Mouse (Mus musculus): Measurements from ENCODE around the gene Clec4e.
"Not testable (repeated sequence)": the region's sequence is repeated elsewhere in the genome, so short reads cannot be mapped to it uniquely, and the experiment has no call there.

The Clec4e gene

GRCm38 (mm10) chr6:123289753-123290152 is at the start of gene Clec4e:
Gene Clec4e, minus strand, starts transcription at chr6:123289870.
- DNase-seq (ENCODE audit: low read depth, low spot score): no peak

DNA sequence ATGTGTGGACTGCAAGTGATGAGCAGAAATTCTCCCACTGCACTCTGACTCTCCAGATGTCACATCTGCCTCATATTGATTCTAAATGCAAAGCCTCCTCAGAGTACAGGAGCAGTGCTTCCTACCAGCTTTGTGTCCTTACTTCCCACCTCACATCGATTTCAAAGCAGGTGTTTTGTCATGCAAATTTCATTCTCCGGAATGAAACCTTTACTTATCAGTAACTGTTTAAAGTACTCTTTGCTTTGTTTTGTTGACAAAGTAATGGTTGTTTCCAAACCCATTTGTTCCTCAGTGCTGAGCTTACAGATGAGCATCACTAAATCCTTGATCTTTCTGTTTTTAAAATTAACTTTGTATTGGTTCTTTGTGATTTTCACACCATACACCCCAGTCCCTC is 42.8 kb upstream of the Clec4e start:
- DNase-seq (ENCODE audit: low read depth, low spot score): no peak

DNA sequence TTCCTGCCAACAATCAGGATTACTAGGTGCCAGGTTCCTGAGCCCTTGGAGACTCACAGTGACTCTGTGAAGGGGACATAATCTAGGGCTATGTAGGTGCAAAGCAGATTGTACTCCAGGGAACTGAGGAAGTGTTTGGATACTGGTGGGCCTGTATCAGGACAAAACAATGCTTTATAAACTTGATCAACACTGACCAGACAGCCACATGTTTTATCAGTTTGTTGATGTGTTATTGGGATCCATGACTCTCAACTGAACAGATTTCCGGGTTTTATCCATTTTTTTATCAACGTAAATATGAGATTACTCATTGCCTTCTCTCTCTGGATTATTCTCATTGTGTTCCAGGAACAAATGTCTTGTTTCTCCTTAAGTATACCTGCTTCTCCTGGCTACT is 18.4 kb upstream of the Clec4e start, which contains the start of gene Vmn2r19:
Vmn2r19 (plus strand) TSS at position 301 of the 400 bp plus-strand sequence.
- DNase-seq (ENCODE audit: low read depth, low spot score): no peak

DNA sequence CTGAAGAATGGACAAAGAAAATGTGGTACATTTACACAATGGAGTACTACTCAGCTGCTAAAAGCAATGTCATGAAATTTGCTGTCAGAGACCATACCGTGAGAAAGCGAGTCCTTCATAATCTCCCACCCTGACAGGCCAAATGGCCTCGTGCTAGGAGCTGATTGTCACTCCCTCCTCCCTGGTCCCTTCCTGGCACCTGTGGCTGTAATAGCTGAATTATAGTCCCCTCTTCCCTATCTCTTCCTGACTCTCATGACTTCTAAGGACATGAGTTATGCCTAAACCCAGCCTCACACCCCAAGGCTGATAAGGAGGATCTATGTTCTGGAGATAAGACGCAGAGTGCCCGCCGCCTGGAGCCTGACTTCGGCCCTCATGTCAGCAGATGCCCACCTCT is 16.6 kb upstream of the Clec4e start:
- DNase-seq (ENCODE audit: low read depth, low spot score): not testable (repeated sequence)

DNA sequence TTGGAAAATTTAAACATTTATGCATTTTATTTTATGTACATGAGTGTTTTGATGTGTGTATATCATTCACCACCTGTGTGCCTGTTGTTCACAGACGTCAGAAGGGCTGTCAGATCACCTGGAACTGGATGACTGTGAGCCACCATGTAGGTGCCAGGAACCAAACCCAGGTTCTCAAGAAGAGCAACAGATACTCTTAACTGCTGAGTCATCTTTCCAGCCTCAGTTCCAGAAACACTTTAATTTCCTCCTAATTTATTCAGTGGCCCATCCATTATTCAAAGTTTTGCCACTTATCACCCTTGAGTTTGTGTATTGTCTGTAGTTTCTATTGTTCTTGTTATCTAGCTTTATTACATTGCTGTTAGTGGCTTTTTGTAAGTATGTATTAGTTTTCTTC is 7.0 kb upstream of the Clec4e start:
- DNase-seq (ENCODE audit: low read depth, low spot score): no peak

GRCm38 (mm10) chr6:123293509-123293908 is 3.8 kb upstream of the Clec4e start:
- DNase-seq (ENCODE audit: low read depth, low spot score): not testable (repeated sequence)

DNA sequence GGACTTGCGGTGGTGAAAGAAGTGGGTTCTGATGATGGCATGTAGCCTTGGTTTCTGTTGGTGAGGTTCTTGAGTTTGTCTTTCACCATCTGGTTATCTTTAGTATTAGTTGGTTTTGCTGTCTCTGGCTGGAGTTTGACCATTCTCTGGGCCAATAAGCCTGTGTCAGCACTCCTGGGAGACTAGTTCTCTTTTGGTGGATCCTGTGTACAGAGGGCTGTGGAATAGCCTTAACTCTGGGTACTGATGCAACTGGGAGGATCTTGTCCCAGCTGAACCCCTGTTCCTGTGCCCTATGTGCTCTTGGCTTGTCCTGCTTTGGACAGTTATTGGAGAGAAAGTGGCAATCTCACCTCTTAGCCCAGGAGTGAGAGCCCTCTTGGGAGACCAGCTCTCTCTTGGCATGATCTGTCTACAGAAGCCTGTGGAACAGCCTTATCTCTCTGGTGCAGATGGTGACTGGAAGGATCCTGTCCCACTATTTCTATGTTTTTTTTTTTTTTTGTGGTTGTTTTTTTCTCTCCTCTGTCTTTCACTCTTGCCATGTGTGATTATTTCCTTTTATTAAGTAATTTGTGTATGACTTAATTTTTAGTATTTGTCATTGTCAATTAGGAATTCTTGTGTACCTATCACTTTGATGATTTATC is 3.2 kb upstream of the Clec4e start:
- DNase-seq (ENCODE audit: low read depth, low spot score): no peak

DNA sequence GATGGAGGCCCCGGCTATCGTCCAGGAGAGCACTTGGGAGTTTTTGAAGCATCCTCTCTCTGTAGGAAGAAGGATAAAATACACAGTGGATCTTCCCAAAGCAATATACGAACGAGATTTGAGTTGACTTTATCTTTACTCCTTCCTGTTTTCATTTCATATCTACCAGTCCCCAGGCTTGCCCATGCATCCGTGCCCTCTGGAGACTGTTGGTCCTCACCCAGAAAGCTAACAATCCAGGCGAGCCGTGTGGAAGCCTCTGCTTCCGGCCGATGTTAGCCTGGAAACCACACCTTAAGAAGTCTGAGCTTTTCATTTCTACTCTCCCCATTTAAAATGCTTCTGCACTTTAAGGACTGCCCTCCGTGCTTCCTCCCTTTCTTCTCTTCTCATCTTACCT is 739 bp downstream of the Clec4e start:
- DNase-seq (ENCODE audit: low read depth, low spot score): no peak

DNA sequence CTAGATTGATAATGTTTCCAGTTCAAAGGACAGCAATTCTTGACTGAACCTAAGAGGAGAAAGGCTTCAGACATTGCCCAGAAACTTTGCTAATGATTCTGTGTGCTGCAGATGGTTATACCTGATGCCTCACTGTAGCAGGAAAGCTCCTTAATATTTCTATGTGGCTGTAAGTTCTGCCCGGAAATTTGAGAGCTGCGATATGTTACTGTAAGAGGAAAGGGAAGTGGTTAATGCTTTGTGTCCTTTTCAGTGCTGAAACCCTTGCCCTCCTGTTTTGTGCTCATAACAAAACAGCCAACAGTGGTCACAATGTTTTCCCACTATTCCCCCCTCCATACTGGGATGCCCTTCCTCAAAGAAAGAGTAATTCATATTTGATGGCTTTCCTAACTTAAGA is 3.4 kb downstream of the Clec4e start:
- DNase-seq (ENCODE audit: low read depth, low spot score): no peak

GRCm38 (mm10) chr6:123279443-123279842 is 10.2 kb downstream of the Clec4e start:
- no peak for DNase-seq (ENCODE audit: low read depth, low spot score)

GRCm38 (mm10) chr6:123266945-123267344 is 22.7 kb downstream of the Clec4e start:
- DNase-seq (ENCODE audit: low read depth, low spot score): no peak

GRCm38 (mm10) chr6:123265809-123266208 is 23.9 kb downstream of the Clec4e start:
- no peak for DNase-seq (ENCODE audit: low read depth, low spot score)

- DNase-seq (ENCODE audit: low read depth, low spot score): no peak
These were observed 25.5 kb downstream of the Clec4e start for GRCm38 (mm10) chr6:123264194-123264593.

DNA sequence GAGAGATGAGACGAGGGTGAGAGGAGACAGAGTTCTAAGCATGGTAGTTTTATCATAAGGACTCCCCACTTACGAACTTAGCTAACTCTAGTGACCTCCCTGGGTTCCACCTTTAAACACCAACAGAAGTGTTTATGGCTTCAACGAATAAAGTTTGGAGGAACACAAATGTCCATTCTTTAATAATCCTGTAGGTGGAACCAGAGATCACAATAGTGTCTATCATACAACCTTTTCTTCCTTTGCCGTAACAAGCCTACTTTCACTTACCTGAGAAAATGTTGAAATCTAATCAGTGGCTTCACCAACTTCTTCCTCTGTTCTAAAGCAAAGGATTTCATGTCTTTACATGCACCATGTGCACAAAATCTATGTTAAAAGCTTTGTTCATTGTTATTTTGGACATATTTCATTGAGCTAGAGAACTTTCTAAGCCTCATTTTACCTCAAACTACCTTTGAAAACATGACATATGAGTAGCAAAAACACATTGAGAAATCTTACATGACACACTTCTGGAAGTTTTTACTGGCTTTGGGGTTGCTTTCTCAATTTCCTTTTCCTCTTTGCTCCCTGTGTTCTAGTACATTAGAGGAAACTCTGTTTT is 28.0 kb downstream of the Clec4e start, which contains the start of gene Clec4d:
Clec4d (plus strand) TSS at position 557 of the 607 bp plus-strand sequence.
- no peak for DNase-seq (ENCODE audit: low read depth, low spot score)

GRCm38 (mm10) chr6:123260868-123261267 is 28.8 kb downstream of the Clec4e start:
- no peak for DNase-seq (ENCODE audit: low read depth, low spot score)

GRCm38 (mm10) chr6:123259889-123260603 is 29.6 kb downstream of the Clec4e start:
- no peak for DNase-seq (ENCODE audit: low read depth, low spot score)

- DNase-seq (ENCODE audit: low read depth, low spot score): no peak
These were observed 30.7 kb downstream of the Clec4e start for GRCm38 (mm10) chr6:123258946-123259345.

DNA sequence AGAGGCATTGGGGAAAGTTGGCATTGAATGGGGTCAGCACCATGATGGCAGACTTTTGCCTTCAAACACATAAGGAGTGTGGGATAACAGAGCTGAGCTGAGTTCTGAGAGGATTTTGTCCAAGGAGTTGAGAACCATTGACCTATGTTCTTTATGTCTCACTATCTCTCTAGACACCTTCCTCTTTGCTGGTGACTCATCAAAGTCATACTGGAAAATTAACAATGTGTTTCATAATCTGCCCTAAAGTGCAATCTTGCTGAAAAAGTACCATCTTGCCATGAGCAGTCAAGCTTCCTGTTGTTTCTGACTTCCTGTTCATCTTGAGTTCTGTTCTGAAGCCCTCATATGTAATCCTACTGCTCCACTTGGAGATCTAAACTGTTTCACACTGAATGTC is 36.9 kb downstream of the Clec4e start:
- DNase-seq (ENCODE audit: low read depth, low spot score): no peak

- not testable (repeated sequence) for DNase-seq (ENCODE audit: low read depth, low spot score)
These were observed 40.8 kb downstream of the Clec4e start for GRCm38 (mm10) chr6:123248862-123249261.

GRCm38 (mm10) chr6:123244201-123244600 is 45.5 kb downstream of the Clec4e start:
- DNase-seq (ENCODE audit: low read depth, low spot score): no peak

DNA sequence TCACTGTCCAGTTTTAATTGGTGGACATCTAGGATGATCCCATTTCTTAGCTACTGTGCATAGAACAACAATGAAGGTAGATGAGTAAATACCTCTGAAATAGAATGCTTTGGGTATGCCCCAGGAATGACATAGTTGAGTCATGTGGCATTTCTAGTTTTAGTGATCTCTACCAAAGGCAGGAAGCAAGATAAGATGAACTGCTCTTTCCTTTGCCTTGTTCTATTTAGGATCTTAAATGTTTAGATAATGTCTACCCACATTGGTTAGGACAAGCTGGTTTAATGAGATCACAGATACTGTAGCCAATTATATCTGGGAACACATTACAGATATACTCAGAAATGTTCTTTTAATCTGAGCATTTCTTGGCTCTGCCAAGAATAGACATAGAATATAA is 52.1 kb downstream of the Clec4e start:
- no peak for DNase-seq (ENCODE audit: low read depth, low spot score)
